Mouse (Mus musculus) thymus, postnatal 25 days (tissue): Measurements from ENCODE around the gene Mical3.

Source experiments
- DNase-seq: peaks from one replicate; pipeline ENCODE4 v3.0.0; 2022

Mical3 gene

GRCm38 (mm10) chr6:121051411-121051810 is 79.4 kb downstream of the Mical3 start:
- no peak for DNase-seq

GRCm38 (mm10) chr6:121048696-121049095 is 82.1 kb downstream of the Mical3 start:
- no peak for DNase-seq

- DNase-seq: no peak
Measured at GRCm38 (mm10) chr6:121045345-121046080, 85.3 kb downstream of the Mical3 start.

GRCm38 (mm10) chr6:121043434-121044189 is 87.2 kb downstream of the Mical3 start:
- DNase-seq: no peak

GRCm38 (mm10) chr6:121039719-121040118 is 91.1 kb downstream of the Mical3 start:
- DNase-seq: no peak

- no peak for DNase-seq
Measured at GRCm38 (mm10) chr6:121039286-121039685, 91.5 kb downstream of the Mical3 start.

- no peak for DNase-seq
Measured at GRCm38 (mm10) chr6:121037086-121037485, 93.7 kb downstream of the Mical3 start.

GRCm38 (mm10) chr6:121035929-121036328 is 94.9 kb downstream of the Mical3 start:
- DNase-seq: no peak

- DNase-seq: no peak
Measured at GRCm38 (mm10) chr6:121035268-121035667, 95.5 kb downstream of the Mical3 start.

GRCm38 (mm10) chr6:121033250-121033649 is 97.5 kb downstream of the Mical3 start:
- DNase-seq: no peak

- DNase-seq: no peak
Measured at GRCm38 (mm10) chr6:121031370-121031769, 99.4 kb downstream of the Mical3 start.

- DNase-seq: no peak
Measured at GRCm38 (mm10) chr6:121029897-121030589, 100.8 kb downstream of the Mical3 start.

- DNase-seq: no peak
Measured at GRCm38 (mm10) chr6:121028514-121028913, 102.3 kb downstream of the Mical3 start.

GRCm38 (mm10) chr6:121027314-121027713 is 103.5 kb downstream of the Mical3 start:
- DNase-seq: no peak

- DNase-seq: no peak
Measured at GRCm38 (mm10) chr6:121026866-121027265, 103.9 kb downstream of the Mical3 start.

GRCm38 (mm10) chr6:121026019-121026584 is 104.7 kb downstream of the Mical3 start:
- no peak for DNase-seq

- DNase-seq: no peak
Measured at GRCm38 (mm10) chr6:121018147-121018546, 112.7 kb downstream of the Mical3 start.

- peak; percentile 26 for DNase-seq
Measured at GRCm38 (mm10) chr6:121017436-121018031, 113.3 kb downstream of the Mical3 start.

- no peak for DNase-seq
Measured at GRCm38 (mm10) chr6:121016097-121016496, 114.7 kb downstream of the Mical3 start.

- DNase-seq: no peak
Measured at GRCm38 (mm10) chr6:121014339-121014738, 116.5 kb downstream of the Mical3 start.

GRCm38 (mm10) chr6:121013750-121014149 is 117.0 kb downstream of the Mical3 start:
- DNase-seq: peak; percentile 67

- no peak for DNase-seq
Measured at GRCm38 (mm10) chr6:121011709-121012108, 119.1 kb downstream of the Mical3 start.

- DNase-seq: no peak
Measured at GRCm38 (mm10) chr6:121009651-121010050, 121.1 kb downstream of the Mical3 start.
